Mouse (Mus musculus): ENCODE measurements around the gene Omp.

- TF ChIP-seq CTCF (conservative IDR thresholded peaks at IDR 0.05; ENCODE audit: low read length) (no peak), NANOG (IDR thresholded peaks at IDR 0.05; ENCODE audit: borderline replicate concordance, low read length) (no peak)
Measured at GRCm38 (mm10) chr7:98189745-98190144, 44.4 kb upstream of the Omp start.
